In genomic region chr8:25323643-25324420, GRCm38 (mm10) we compare ENCODE assay signal across 12 mouse cellular contexts.
A peak's percentile ranks its signal among the peaks of the same experiment; 100 is the strongest.
DNase-seq lines count a peak whose midpoint lies in the region; ATAC-seq and TF ChIP-seq lines count a peak whose summit lies in the region.
"Had no signal": no experiment of that assay in that cellular context is flagged by ENCODE, and none has a peak within 500 bp of the region (broad histone marks: within the 10 kb centered on the region; RNA-seq: fewer than 3 reads in every experiment).

No protein-coding gene starts in this region.

- H3K9me3 ChIP-seq in heart, embryonic 13.5 days = peaks cover 7% of the 10 kb centered on the region
- no peaks in the 10 kb centered on the region; the same call in 1 of the 2 replicates for H3K9me3 ChIP-seq in lung, embryonic 14.5 days (ENCODE audit: low read depth, low read length)
- peaks cover 6% of the 10 kb centered on the region; the same call in 1 of the 2 replicates for H3K9me3 ChIP-seq in kidney, embryonic 16.5 days (ENCODE audit: low read length)
- H3K9me3 ChIP-seq in stomach, embryonic 15.5 days = no peaks in the 10 kb centered on the region

- no peak for ATAC-seq in heart, embryonic 13.5 days (ENCODE audit: extremely low read depth, insufficient number of reproducible peaks, low FRiP score, low TSS enrichment)
- ATAC-seq in lung, embryonic 14.5 days (ENCODE audit: insufficient read depth) = peak; percentile 71; the same call in 1 of the 2 replicates
- 0 out of 2 replicates have a peak, but pooled peaks have one; percentile 59 for ATAC-seq in kidney, embryonic 16.5 days (ENCODE audit: low FRiP score, low TSS enrichment)
- ATAC-seq in stomach, embryonic 15.5 days (ENCODE audit: insufficient read depth, low FRiP score, low read depth) = no peak

- H3K27me3 ChIP-seq in heart, embryonic 13.5 days (replicated peaks) = 0 out of 2 replicates have a peak, but pooled peaks cover 4% of the 10 kb centered on the region
- H3K27me3 ChIP-seq in lung, embryonic 14.5 days (ENCODE audit: insufficient read depth, low read length) = no peaks in the 10 kb centered on the region
- H3K27me3 ChIP-seq in kidney, embryonic 16.5 days (ENCODE audit: insufficient read depth, low read length) = no peaks in the 10 kb centered on the region
- no peaks in the 10 kb centered on the region for H3K27me3 ChIP-seq in stomach, embryonic 15.5 days (replicated peaks)

- no peak overlapping the region for H3K9ac ChIP-seq in heart, embryonic 13.5 days
- H3K9ac ChIP-seq in lung, embryonic 14.5 days = no peak overlapping the region
- no peak overlapping the region for H3K9ac ChIP-seq in kidney, embryonic 16.5 days (replicated peaks; ENCODE audit: low read length)
- no peak overlapping the region for H3K9ac ChIP-seq in stomach, embryonic 15.5 days
- H3K9ac ChIP-seq: liver, embryonic 14.5 days had no signal

- TF ChIP-seq CTCF in lung, embryonic 14.5 days (IDR thresholded peaks at IDR 0.05; ENCODE audit: low read depth) = no peak

- no peaks in the 10 kb centered on the region for H3K36me3 ChIP-seq in heart, embryonic 13.5 days
- no peaks in the 10 kb centered on the region for H3K36me3 ChIP-seq in lung, embryonic 14.5 days (ENCODE audit: insufficient read depth)
- H3K36me3 ChIP-seq in kidney, embryonic 16.5 days (ENCODE audit: insufficient read depth, low read length) = no peaks in the 10 kb centered on the region
- no peaks in the 10 kb centered on the region for H3K36me3 ChIP-seq in stomach, embryonic 15.5 days

- DNase-seq in heart, adult 8-10 months (ENCODE audit: low spot score) = no peak
- peak; percentile 67 for DNase-seq in lung, embryonic 14.5 days
- DNase-seq in lung, postnatal 14 days = no peak
- no peak for DNase-seq in layer of hippocampus, postnatal 14 days (ENCODE audit: low spot score in 2 of 2)
- DNase-seq in left cerebral cortex, adult 11 months (ENCODE audit: low spot score) = no peak
- DNase-seq: adrenal gland, postnatal 10 days; cerebellum, adult 9-10 months; embryo, embryonic 11 days had no signal

- peaks cover 3% of the 10 kb centered on the region; the same call in 1 of the 2 replicates for H3K4me1 ChIP-seq in heart, embryonic 13.5 days
- peaks cover 10% of the 10 kb centered on the region; the same call in 1 of the 2 replicates for H3K4me1 ChIP-seq in lung, embryonic 14.5 days (ENCODE audit: insufficient read depth)
- H3K4me1 ChIP-seq in kidney, embryonic 16.5 days (ENCODE audit: insufficient read depth, low read length) = peaks cover 5% of the 10 kb centered on the region; the same call in 1 of the 2 replicates
- 0 out of 2 replicates have a peak, but pooled peaks cover 3% of the 10 kb centered on the region for H3K4me1 ChIP-seq in stomach, embryonic 15.5 days

- peak overlapping the region; percentile 36 for H3K4me2 ChIP-seq in heart, embryonic 13.5 days
- H3K4me2 ChIP-seq in lung, embryonic 14.5 days = peak overlapping the region; percentile 46
- peak overlapping the region; percentile 33 for H3K4me2 ChIP-seq in kidney, embryonic 16.5 days (replicated peaks; ENCODE audit: low read depth, low read length)
- H3K4me2 ChIP-seq in stomach, embryonic 15.5 days = peak overlapping the region; percentile 35; the same call in 1 of the 2 replicates

- WGBS in heart, embryonic 13.5 days = 43% methylated on average over 19 of the region's 19 CpGs
- WGBS in lung, embryonic 14.5 days = 22% methylated on average over 19 of the region's 19 CpGs
- 28% methylated on average over 19 of the region's 19 CpGs for WGBS in kidney, embryonic 16.5 days
- 30% methylated on average over 19 of the region's 19 CpGs for WGBS in stomach, embryonic 15.5 days

- H3K4me3 ChIP-seq in heart, embryonic 13.5 days = no peak overlapping the region
- no peak overlapping the region for H3K4me3 ChIP-seq in lung, embryonic 14.5 days (ENCODE audit: low read depth, low read length)
- H3K4me3 ChIP-seq in kidney, embryonic 16.5 days (ENCODE audit: low read length) = 0 out of 2 replicates have a peak overlapping the region, but pooled peaks have one; percentile 3
- no peak overlapping the region for H3K4me3 ChIP-seq in stomach, embryonic 15.5 days (replicated peaks)

- H3K27ac ChIP-seq in heart, embryonic 13.5 days (replicated peaks) = no peak overlapping the region
- H3K27ac ChIP-seq in lung, embryonic 14.5 days (ENCODE audit: low read depth) = 0 out of 2 replicates have a peak overlapping the region, but pooled peaks have one; percentile 13
- H3K27ac ChIP-seq in kidney, embryonic 16.5 days (ENCODE audit: low read length) = no peak overlapping the region
- peak overlapping the region; percentile 63; the same call in 1 of the 2 replicates for H3K27ac ChIP-seq in stomach, embryonic 15.5 days
- H3K27ac ChIP-seq: liver, embryonic 14.5 days had no signal

Comparison
In these comparisons a context has a peak if more than half of its experiments do, and no peak if none do; other contexts are left out.
1. ATAC-seq: peak in lung, embryonic 14.5 days (single experiment) and kidney, embryonic 16.5 days (single experiment); none in heart, embryonic 13.5 days (single experiment) and stomach, embryonic 15.5 days (single experiment).
2. H3K27ac ChIP-seq: peak in lung, embryonic 14.5 days (single experiment) and stomach, embryonic 15.5 days (single experiment); none in heart, embryonic 13.5 days (single experiment) and kidney, embryonic 16.5 days (single experiment).
3. Peak in every context shown above with its lines, with median percentiles within 50 percentile points of each other: H3K4me2 ChIP-seq.